Mouse (Mus musculus): ENCODE results near the gene Tmem178. TPM values are rescaled to one million over a fixed set of nuclear protein-coding genes. Genes with fewer than 3 reads are reported as not detected.

Tmem178 gene
- polyA plus RNA-seq (2017; shearing (Covaris generic)): not detected

GRCm38 (mm10) chr17:80944530-80945198 is at the start of gene Tmem178:
Gene Tmem178 (plus strand): TSS chr17:80944632.

Other genes starting within 250 kb of the Tmem178 start
- 15.8 TPM for gene Map4k3, start 216.1 kb upstream of the Tmem178 start, polyA plus RNA-seq (2017; shearing (Covaris generic))
- 21.2 TPM for gene Thumpd2, start 120.5 kb downstream of the Tmem178 start, polyA plus RNA-seq (2017; shearing (Covaris generic))